Mouse (Mus musculus) spleen, adult 2 months (tissue): Measurements from ENCODE around the gene Galk2.

Source experiments
- CTCF ChIP-seq: fragments of 200-500 bp; IDR thresholded peaks from 2 replicates; pipeline ENCODE4 v1.5.1; 2011; ENCODE audit warnings: mild to moderate bottlenecking, inconsistent platforms; ENCODE audit not compliant: insufficient read depth, insufficient read length, insufficient replicate concordance; ENCODE audit errors: extremely low read depth
- POLR2A ChIP-seq: fragments of 200-500 bp; IDR thresholded peaks from 2 replicates; pipeline ENCODE4 v1.6.1; 2011; ENCODE audit warnings: low read depth, low read length, inconsistent platforms

DNA sequence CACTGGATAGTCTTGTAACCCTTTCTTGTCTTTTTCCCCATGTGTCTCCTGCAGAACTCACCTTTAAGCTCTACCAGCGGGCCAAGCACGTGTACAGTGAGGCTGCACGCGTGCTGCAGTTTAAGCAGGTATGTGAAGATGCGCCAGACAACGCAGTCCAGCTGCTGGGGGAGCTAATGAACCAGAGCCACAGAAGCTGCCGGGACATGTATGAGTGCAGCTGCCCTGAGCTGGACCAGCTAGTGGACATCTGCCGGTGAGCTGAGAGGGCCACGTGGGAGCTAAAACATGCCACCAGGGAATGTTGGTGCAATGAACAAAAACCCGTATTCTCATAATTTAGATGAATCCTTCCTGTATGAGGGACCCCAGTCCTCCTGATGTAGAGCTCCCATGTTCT, 116.3 kb downstream of the Galk2 start:
- TF ChIP-seq POLR2A (no peak), CTCF (no peak)
